12 mouse cellular contexts compared by ENCODE assay signal in the genomic region with DNA sequence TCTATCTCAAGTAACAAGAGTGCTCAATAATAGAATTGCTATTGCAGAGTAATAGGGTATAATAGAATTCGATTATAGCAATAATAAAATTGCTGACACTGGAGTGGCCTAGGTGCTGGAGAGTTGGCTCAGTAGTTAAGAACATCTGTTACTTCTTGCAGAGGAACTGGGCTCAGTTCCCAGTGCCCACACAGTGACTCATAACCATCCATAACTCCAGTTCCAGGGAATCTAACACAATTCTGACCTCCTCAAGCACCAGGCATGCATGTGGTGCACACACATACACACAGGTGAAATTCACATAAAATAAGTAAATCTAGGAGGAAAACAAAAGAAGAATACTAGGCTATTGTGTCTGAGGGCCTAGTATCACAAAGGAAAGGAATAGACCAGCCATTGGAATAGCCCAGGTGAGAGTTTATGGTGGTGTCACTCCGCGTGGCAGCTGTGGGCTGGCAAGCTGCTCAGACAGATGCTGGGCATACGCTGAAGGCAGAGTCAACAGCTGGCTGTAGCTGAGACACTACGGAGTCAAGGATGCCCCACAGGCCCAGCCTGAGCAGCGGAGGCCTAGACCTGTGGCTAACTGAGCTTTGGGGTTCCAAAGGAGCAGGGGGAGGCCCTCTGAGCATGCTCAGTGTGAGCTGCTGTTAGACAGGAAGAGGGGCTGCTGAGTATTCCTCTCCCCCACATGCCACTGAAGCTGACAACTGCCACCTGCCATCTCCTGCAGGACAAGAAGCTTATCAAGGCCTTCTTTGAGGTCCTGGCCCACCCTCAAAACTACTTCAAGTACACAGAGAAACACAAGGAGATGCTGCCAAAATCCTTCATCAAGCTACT. TPM values are rescaled to one million over a fixed set of nuclear protein-coding genes. Genes with fewer than 3 reads are reported as not detected.
DNase-seq lines count a peak whose midpoint lies in the region; ATAC-seq lines count a peak whose summit lies in the region.
"Had no signal": no experiment of that assay in that cellular context is flagged by ENCODE, and none has a peak within 500 bp of the region (broad histone marks: within the 10 kb centered on the region; RNA-seq: fewer than 3 reads in every experiment).

No protein-coding gene starts in this region.

- peak overlapping the region; percentile 47; the same call in 1 of the 2 replicates for H3K27ac ChIP-seq in limb, embryonic 15.5 days
- H3K27ac ChIP-seq: forebrain, embryonic 10.5 days; intestine, embryonic 15.5 days; limb, embryonic 12.5 days had no signal

- WGBS in limb, embryonic 15.5 days: 69% methylated on average over 6 of the region's 6 CpGs

- H3K4me1 ChIP-seq in limb, embryonic 15.5 days: peaks cover 39% of the 10 kb centered on the region

- no peak for ATAC-seq in limb, embryonic 15.5 days (ENCODE audit: insufficient number of reproducible peaks, low FRiP score, low TSS enrichment, low read depth)
- ATAC-seq: intestine, embryonic 15.5 days had no signal

- peaks cover 41% of the 10 kb centered on the region for H3K36me3 ChIP-seq in limb, embryonic 15.5 days
- H3K36me3 ChIP-seq: intestine, embryonic 15.5 days had no signal

- no peaks in the 10 kb centered on the region for H3K9me3 ChIP-seq in limb, embryonic 15.5 days
- H3K9me3 ChIP-seq: forebrain, embryonic 10.5 days; intestine, embryonic 15.5 days; limb, embryonic 12.5 days had no signal

- intact Hi-C loops in gastrocnemius, postnatal 36 days (cut with DNase I): no loop called here

- no peak overlapping the region for H3K4me3 ChIP-seq in limb, embryonic 15.5 days
- H3K4me3 ChIP-seq: forebrain, embryonic 10.5 days; intestine, embryonic 15.5 days; limb, embryonic 12.5 days had no signal

- no peaks in the 10 kb centered on the region for H3K27me3 ChIP-seq in limb, embryonic 15.5 days
- H3K27me3 ChIP-seq: intestine, embryonic 15.5 days; limb, embryonic 12.5 days had no signal

- DNase-seq in kidney, postnatal 4 days: peak; percentile 65 to 67
- no peak for DNase-seq in kidney, adult 8-10 months
- DNase-seq in 3T3-L1 (ENCODE audit: low read depth, low spot score) (peak; percentile 97), MN1 (ENCODE audit: low spot score) (peak; percentile 73)
- DNase-seq in cerebellum, postnatal 14 days: no peak
- DNase-seq in gastrocnemius, postnatal 36 days: no peak
- DNase-seq: gastrocnemius, postnatal 14 days; heart, postnatal 14 days had no signal

- no peak overlapping the region for H3K9ac ChIP-seq in limb, embryonic 15.5 days
- H3K9ac ChIP-seq: intestine, embryonic 15.5 days; limb, embryonic 12.5 days had no signal

- H3K4me2 ChIP-seq in limb, embryonic 15.5 days: no peak overlapping the region
- H3K4me2 ChIP-seq: intestine, embryonic 15.5 days; limb, embryonic 12.5 days had no signal

RNA-seq across cellular contexts. Expression of a gene that starts 6.2 kb away (rescaled TPM):
- polyA plus RNA-seq in limb, embryonic 15.5 days (2015; fragmentation: Nextera tagmentation; extraction: Ambion mirVana): 30.9 and 33.6 TPM in 2 replicates
- 10 to 100 TPM; 12.4 to 16.7 TPM for total RNA-seq in gastrocnemius, postnatal 36 days (2021)

RNA-seq across cellular contexts. Expression of a gene that starts 28.7 kb away (rescaled TPM):
- 4.2 and 6.9 TPM in 2 replicates for polyA plus RNA-seq in limb, embryonic 15.5 days (2015; fragmentation: Nextera tagmentation; extraction: Ambion mirVana)
- total RNA-seq in gastrocnemius, postnatal 36 days (2021): under 1 TPM; 0.13 to 0.15 TPM

RNA-seq across cellular contexts. Expression of a gene that starts 36.9 kb away (rescaled TPM):
- 19.2 and 20.5 TPM in 2 replicates for polyA plus RNA-seq in limb, embryonic 15.5 days (2015; fragmentation: Nextera tagmentation; extraction: Ambion mirVana)
- 1 to 10 TPM; 1.8 to 2.6 TPM for total RNA-seq in gastrocnemius, postnatal 36 days (2021)

Comparison
In these comparisons a context has a peak if more than half of its experiments do, and no peak if none do; other contexts are left out.
1. DNase-seq: peak in kidney, postnatal 4 days (2 of 2), 3T3-L1 (single experiment) and MN1 (single experiment); none in kidney, adult 8-10 months (0 of 2), cerebellum, postnatal 14 days (0 of 2) and gastrocnemius, postnatal 36 days (0 of 2).